Mouse (Mus musculus) lung, postnatal 25 days (tissue): ENCODE data around the gene Tmem95.

Source experiments
- DNase-seq: peaks from one replicate; pipeline ENCODE4 v3.0.0; 2022; ENCODE audit warnings: low spot score

Tmem95 gene

DNA sequence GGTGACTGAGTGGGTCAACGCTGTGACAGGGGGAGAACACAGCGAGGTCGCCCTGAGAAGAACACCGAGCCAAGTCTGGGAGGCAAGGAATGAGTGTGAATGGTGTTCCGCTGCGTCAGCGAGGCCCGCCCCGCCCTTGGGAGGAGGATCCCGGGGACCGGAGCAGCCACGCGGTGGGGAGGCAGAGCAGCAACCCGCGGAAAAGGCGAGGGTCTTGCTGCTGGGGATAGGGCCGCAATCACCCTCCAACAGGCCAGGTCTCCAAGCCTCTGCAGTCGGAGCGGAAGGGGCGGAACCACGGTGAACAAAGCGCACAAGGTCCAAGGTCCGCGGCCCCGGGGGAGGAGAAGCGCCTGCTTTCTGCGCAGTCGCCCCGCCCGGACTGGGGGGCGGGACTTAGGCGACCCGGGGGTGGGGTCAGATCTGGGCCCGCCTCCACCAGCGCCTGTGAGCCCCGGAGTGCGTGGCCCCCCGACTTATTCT is 31.6 kb downstream of the Tmem95 start, which contains the start of gene Plscr3:
TSS of gene Plscr3 (plus strand) at position 179 of the 483 bp plus-strand sequence.
- DNase-seq = peak; percentile 93

DNA sequence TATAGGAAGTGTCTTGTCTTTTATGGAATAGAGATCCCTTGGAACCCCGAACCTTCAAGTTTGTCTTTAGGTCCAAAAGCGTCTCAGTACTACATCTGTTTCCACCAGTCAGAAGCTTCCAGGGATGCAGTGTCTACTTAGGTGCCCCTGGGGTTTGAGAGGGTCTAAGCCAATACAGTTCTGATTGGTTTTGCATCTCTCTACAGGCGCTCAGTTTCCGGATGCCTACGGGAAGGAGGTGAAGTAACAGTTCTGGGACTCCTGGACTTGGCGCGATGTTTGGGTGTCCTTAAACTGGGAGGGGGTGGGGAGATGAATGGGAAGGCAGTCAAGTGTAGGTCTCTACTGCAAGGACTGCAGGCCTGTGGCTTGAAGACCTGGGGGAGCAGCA is 39.1 kb downstream of the Tmem95 start:
- peak; percentile 21 for DNase-seq

DNA sequence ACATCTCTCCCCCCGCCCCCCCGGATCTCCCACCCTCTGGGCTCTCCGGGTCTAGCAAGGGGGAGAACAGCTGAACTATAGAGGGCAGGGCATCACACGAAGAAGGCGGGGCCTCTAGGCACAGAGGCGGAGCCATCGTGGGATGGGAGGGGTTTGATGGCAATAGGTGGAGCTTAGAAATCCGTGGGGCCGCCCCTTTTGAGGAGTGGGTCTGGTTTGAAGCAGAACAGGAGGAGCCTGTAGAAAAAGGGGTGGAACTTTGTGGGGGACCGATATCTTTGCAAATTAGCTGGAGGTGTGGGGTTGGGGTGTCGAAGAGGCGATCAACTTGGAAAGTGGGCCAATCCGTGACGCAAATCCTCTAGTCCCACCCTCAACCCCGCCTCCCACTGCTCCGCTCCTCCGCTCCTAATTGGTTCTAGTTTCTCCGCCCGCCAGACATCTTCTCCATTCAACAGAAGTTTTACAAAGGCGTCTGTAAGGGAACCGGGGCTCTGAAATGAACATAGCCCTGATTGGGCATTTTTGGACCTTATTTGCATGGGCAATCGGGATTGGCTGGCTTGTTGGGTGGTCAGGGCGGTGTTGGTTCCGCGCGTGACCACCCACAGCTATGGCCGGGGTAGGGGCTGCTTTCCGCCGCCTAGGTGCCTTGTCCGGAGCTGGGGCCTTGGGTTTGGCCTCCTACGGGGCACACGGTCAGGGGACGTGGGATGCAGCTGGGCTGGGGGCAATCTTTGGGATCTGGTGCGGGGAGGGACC is 39.7 kb downstream of the Tmem95 start, which contains the start of gene Tmem256:
TSS of gene Tmem256 (plus strand) at position 563 of the 762 bp plus-strand sequence.
- peak; percentile 98 for DNase-seq

DNA sequence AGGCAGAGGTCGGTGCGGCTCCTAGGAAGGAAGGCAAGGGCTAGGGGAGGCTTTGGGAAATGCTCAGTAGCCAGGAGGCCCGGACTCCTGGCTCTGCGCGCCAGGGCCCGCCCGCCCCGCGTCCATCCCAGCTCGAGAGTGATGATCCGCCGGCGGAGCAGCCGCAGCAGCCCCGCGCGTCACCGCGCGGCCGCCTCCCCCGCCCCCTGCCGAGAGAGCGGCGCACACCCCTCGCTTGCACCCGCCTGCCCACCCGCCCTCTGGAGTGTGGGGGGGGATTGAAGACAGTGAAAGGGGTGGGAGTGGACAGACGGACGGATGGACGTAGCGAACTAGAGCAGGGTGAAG is 40.2 kb downstream of the Tmem95 start, which contains the start of gene Nlgn2:
TSS of gene Nlgn2 (minus strand) at position 181 of the 348 bp plus-strand sequence.
- no peak for DNase-seq

DNA sequence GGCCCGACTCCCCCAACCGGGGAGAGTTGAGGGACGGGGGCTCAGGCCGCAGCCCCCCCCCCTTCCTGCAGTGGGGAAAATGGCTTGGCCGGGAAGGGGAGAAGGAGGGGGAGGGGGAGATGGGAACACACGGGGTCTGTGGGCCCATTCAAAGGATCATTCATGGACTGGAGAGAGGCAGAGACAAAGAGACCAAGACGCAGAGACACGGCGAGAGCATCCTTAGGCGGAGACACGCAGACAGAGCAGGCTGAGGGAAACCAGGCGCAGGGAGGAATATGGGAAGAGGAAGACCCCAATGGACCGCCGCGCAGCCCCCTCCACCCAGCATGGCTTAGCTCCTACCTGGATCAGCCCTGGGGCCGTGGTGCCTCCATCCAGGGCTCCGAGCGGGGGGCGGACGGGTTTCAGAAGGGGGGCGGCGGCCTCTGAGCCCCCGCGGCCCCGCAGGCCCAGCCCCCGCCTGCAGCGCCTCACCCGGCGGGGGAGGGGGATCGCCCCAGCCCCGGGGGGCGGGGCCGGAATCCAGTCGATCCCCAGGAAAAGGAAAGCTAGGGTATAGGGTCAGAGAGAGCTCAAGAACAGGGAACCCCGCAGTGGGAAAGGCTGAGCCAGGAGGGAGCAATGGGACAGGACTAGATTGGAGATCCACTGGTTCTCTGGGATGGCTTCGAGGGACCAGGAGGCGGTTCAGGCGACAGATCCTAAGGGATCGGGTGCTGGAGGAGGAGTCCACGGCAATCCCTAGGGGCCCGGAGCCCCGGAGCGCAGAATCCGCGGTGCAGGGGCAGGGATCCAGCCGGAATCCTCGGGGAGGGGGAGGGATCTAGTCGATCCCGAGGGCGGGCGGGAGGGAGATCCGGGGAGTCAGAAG is 40.9 kb downstream of the Tmem95 start:
- DNase-seq = no peak

DNA sequence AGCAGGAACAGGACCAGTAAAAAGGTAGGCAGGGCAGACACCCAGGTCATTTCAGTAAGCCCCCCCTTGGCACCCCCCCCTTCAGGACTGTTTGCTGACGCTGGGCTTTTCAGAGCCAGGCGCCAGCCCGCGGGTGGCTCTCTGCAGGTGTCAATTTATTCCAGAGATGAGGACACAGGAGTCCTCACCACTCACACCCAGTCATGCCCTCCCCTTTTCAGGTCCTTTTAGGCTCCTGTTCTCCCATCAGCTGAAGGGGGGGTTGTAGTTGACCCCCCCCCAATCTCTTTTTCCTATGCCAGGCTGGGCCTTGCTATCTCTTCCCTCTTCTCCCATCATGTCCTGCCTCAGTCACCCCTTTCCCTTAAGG is 41.9 kb downstream of the Tmem95 start:
- DNase-seq = no peak

DNA sequence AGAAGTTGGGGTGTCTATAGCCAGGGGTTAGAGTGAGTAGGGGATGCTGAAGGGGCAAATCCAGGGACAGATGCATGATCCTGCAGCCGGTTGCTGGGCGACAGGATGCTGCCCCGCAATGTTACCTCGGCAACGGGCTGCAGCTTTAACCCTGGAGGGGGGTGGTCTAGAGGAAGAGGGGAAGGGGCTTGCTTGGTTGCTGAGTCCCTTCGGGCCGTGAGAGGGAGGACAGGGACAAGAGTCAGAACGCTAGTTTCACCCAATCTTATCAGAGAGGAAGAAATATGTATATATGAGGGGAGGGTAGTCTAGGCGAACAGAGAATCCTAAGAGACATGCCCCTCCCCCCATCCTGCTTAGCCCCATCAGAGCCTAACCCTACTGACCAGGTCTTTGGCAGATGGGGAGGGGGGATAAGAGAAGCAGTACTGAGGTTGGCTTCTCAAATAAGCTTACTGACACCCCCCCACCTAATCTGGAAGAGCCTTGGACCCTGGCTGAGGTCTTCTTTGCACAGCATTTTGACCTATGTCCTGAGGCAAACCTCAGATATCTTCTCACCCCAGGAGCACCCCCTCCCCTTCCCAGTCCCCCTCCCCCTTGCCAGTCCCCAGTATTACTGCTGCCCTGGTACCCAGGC is 42.4 kb downstream of the Tmem95 start:
- DNase-seq = no peak

DNA sequence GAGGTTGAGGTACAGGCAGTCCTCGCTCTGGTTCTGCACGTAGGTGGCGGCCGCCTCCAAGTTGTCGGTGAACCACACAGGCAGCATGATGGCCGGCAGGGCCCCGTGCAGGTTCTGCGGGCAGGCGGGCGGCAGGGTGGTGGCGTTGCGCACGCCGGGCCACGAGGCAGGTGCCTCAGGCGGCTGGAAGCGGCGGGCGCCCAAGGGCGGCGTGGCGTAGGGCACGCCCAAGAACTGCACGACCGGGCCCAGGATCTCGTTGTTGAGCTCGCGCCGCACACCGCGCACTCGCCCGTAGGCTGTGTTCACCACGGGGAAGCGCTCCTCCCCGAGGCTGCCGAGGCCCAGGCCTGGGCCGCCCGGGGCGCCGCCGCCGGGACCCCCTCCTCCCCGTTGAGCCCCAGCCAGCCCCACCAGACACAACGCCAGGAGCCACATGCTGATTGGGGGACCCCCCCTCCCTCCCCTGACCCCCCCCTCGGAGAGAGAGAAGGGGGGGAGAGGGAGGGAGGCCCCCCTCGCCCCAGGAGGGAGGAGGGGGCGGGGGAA is 43.7 kb downstream of the Tmem95 start:
- DNase-seq = peak; percentile 29

DNA sequence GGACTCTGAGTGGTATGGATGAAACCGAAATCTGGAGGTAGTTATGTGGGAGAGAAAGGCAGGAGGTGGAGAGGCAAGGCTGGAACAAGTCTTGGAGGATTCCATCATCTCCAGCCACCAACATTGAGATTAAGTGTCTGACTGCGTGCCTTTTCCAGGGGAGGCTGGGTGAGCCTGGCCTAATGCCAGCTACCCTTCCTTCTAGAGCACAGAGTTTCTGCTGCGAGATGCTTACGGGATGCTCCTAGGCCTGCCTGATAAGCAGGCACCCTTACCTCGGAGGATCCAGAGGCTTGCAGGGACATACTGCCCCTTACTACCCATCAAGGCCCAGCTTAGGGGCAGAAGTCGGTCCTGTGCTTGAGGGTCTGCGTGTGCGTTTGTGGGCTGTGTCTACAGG is 44.3 kb downstream of the Tmem95 start:
- no peak for DNase-seq

DNA sequence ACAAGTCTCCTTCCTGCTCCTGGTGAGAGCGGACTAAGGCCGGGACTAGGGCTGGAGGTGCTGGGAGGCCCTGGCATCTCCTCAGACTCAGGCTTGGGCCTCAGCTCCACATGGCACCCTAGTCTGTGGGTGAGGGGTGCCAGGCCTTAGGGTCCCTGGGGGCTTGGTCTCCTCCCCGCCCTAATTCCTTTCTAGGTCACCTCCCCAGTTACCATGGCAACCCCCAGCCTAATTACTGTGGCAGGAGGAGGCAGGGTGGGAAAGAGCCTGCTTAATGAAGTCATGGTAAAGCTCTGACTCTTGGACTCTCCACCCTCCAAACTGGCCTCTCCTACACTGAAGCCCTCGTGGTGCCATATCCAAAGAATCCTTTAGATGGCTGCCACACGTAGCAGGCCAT is 49.0 kb downstream of the Tmem95 start:
- no peak for DNase-seq
